Mouse (Mus musculus): ENCODE data around the gene Cdc42ep1. TPM values are rescaled to one million over a fixed set of nuclear protein-coding genes. Genes with fewer than 3 reads are reported as not detected.

Gene Cdc42ep1
- polyA plus RNA-seq, 1 experiment from 2014 or later, result 30.1 TPM

DNA sequence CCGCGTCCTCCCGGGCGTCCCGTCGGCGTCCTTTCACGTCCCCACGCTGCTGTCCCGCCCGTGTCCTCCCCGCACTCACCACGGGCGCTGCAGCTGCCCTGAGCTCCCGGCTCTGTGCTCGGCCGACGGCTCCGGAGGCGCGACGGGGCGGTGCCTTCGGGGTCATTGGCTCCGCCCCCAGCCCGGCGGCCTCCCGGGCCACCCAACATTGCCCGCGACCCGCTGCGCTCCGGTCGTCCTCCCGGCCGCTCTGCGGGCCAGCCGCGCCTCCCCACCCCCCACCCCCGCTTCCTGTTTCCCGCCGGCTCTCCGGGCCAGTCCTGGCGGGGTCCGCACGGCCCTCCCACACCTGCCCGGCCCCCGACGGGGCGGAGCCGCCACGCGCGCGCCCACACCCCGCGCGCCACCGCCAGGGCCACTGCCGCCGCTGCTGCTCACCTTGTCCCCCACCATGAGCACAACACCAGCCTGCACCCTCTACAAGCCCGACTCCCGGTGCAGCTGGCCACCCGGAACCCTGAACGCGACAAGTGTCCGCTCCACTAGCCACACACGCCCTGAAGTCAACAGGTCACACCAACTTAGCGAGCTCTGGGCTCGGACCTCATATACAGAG lies 39.5 kb upstream of the Cdc42ep1 start, which contains the start of gene Card10:
Gene Card10 (minus strand): TSS at position 267 of the 616 bp plus-strand sequence.
- H3K4me3 ChIP-seq (ENCODE audit: control insufficient read depth in 1 of 2, insufficient read depth in 1 of 2, low read depth in 1 of 2, low read length in 2 of 2), result peak within 1 kb of the TSS; percentile 60 to 70
- peak within 1 kb of the TSS; percentile 79 for H3K9ac ChIP-seq (ENCODE audit: low read length)
- peaks cover 11% of the 10 kb centered on the region; the same call in 1 of the 2 replicates for H3K27me3 ChIP-seq (ENCODE audit: control insufficient read depth, insufficient read depth, low read length)
- 0 out of 2 replicates have a peak, but pooled peaks cover 3% of the 10 kb centered on the region for H3K36me3 ChIP-seq (ENCODE audit: control insufficient read depth, insufficient read depth, low read length)
- H3K9me3 ChIP-seq (ENCODE audit: control insufficient read depth, low read length), result no peaks in the 10 kb centered on the region
- H3K4me2 ChIP-seq (ENCODE audit: low read length), result peak within 1 kb of the TSS; percentile 92
- H3K27ac ChIP-seq (replicated peaks in 1 of 2; ENCODE audit: control insufficient read depth in 1 of 2, insufficient read depth in 1 of 2, low read depth in 2 of 2, low read length in 2 of 2), result peak within 1 kb of the TSS; percentile 55 to 73
- ATAC-seq (ENCODE audit: insufficient number of reproducible peaks, insufficient read depth, low FRiP score, low read depth), result peak; percentile 53
- under 1% methylated on average over 67 of the region's 70 CpGs for WGBS
- peaks cover 20 to 27% of the 10 kb centered on the region in 2 experiments for H3K4me1 ChIP-seq (ENCODE audit: control insufficient read depth in 2 of 2, insufficient read depth in 2 of 2, low read length in 2 of 2)

- peak overlapping the region; percentile 92 for H3K4me2 ChIP-seq (ENCODE audit: low read length)
- H3K27me3 ChIP-seq (ENCODE audit: control insufficient read depth, insufficient read depth, low read length), result peaks cover 14% of the 10 kb centered on the region; the same call in 1 of the 2 replicates
- peak overlapping the region; percentile 53 to 73 for H3K27ac ChIP-seq (replicated peaks in 1 of 2; ENCODE audit: control insufficient read depth in 1 of 2, insufficient read depth in 1 of 2, low read depth in 2 of 2, low read length in 2 of 2)
- H3K4me3 ChIP-seq (ENCODE audit: control insufficient read depth in 1 of 2, insufficient read depth in 1 of 2, low read depth in 1 of 2, low read length in 2 of 2), result no peak overlapping the region
- H3K9ac ChIP-seq (ENCODE audit: low read length), result peak overlapping the region; percentile 79; the same call in 1 of the 2 replicates
- H3K9me3 ChIP-seq (ENCODE audit: control insufficient read depth, low read length), result no peaks in the 10 kb centered on the region
- peaks cover 20 to 27% of the 10 kb centered on the region in 2 experiments for H3K4me1 ChIP-seq (ENCODE audit: control insufficient read depth in 2 of 2, insufficient read depth in 2 of 2, low read length in 2 of 2)
- peak; percentile 48 for ATAC-seq (ENCODE audit: insufficient number of reproducible peaks, insufficient read depth, low FRiP score, low read depth)
- H3K36me3 ChIP-seq (ENCODE audit: control insufficient read depth, insufficient read depth, low read length), result no peaks in the 10 kb centered on the region
- WGBS, result 1% methylated on average over 8 of the region's 8 CpGs
Measured at GRCm38 (mm10) chr15:78803499-78803900, 38.9 kb upstream of the Cdc42ep1 start.

- Histone ChIP-seq H3K4me3 (ENCODE audit: control insufficient read depth in 1 of 2, insufficient read depth in 1 of 2, low read depth in 1 of 2, low read length in 2 of 2) (no peak overlapping the region), H3K4me2 (ENCODE audit: low read length) (no peak overlapping the region), H3K27me3 (ENCODE audit: control insufficient read depth, insufficient read depth, low read length) (peaks cover 14% of the 10 kb centered on the region; the same call in 1 of the 2 replicates), H3K4me1 (ENCODE audit: control insufficient read depth in 2 of 2, insufficient read depth in 2 of 2, low read length in 2 of 2) (peaks cover 20 to 27% of the 10 kb centered on the region in 2 experiments), H3K9me3 (ENCODE audit: control insufficient read depth, low read length) (no peaks in the 10 kb centered on the region), H3K9ac (ENCODE audit: low read length) (no peak overlapping the region), H3K27ac (replicated peaks in 1 of 2; ENCODE audit: control insufficient read depth in 1 of 2, insufficient read depth in 1 of 2, low read depth in 2 of 2, low read length in 2 of 2) (peak overlapping the region in 1 of 2 experiments; percentile 73; a peak in 2 of 4 replicates), H3K36me3 (ENCODE audit: control insufficient read depth, insufficient read depth, low read length) (no peaks in the 10 kb centered on the region)
- WGBS, result 22% methylated on average over 6 of the region's 6 CpGs
- ATAC-seq (ENCODE audit: insufficient number of reproducible peaks, insufficient read depth, low FRiP score, low read depth), result no peak
Measured at GRCm38 (mm10) chr15:78804326-78804725, 38.1 kb upstream of the Cdc42ep1 start.

DNA sequence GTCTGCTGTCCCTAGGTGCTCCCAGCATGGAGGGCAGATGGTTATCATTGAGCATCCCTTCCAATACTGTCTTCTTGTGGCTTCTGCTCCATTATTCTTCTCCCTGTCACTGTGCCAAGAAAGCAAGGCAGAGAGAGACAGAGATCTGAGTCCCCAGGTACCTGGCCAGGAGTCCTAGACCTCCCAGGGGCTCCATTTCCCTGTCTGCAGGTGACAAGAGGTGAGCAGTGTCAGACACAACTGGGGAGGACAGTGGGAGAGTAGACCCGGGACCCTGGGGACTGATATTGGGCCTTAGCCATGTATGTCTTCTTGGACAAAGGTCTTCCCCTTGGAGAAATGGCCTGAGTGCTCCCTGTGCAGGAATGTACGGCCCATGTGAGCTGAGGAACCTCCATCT lies 37.1 kb upstream of the Cdc42ep1 start:
- Histone ChIP-seq H3K9ac (ENCODE audit: low read length) (no peak overlapping the region), H3K4me1 (ENCODE audit: control insufficient read depth in 2 of 2, insufficient read depth in 2 of 2, low read length in 2 of 2) (peaks cover 27 to 37% of the 10 kb centered on the region in 2 experiments), H3K27me3 (ENCODE audit: control insufficient read depth, insufficient read depth, low read length) (peaks cover 14% of the 10 kb centered on the region; the same call in 1 of the 2 replicates), H3K27ac (replicated peaks in 1 of 2; ENCODE audit: control insufficient read depth in 1 of 2, insufficient read depth in 1 of 2, low read depth in 2 of 2, low read length in 2 of 2) (no peak overlapping the region), H3K9me3 (ENCODE audit: control insufficient read depth, low read length) (no peaks in the 10 kb centered on the region), H3K4me3 (ENCODE audit: control insufficient read depth in 1 of 2, insufficient read depth in 1 of 2, low read depth in 1 of 2, low read length in 2 of 2) (no peak overlapping the region), H3K4me2 (ENCODE audit: low read length) (no peak overlapping the region), H3K36me3 (ENCODE audit: control insufficient read depth, insufficient read depth, low read length) (no peaks in the 10 kb centered on the region)
- ATAC-seq (ENCODE audit: insufficient number of reproducible peaks, insufficient read depth, low FRiP score, low read depth), result no peak
- 78% methylated on average over 2 of the region's 2 CpGs for WGBS

GRCm38 (mm10) chr15:78806614-78807013 lies 35.8 kb upstream of the Cdc42ep1 start:
- Histone ChIP-seq H3K27ac (replicated peaks in 1 of 2; ENCODE audit: control insufficient read depth in 1 of 2, insufficient read depth in 1 of 2, low read depth in 2 of 2, low read length in 2 of 2) (no peak overlapping the region), H3K36me3 (ENCODE audit: control insufficient read depth, insufficient read depth, low read length) (no peaks in the 10 kb centered on the region), H3K9me3 (ENCODE audit: control insufficient read depth, low read length) (no peaks in the 10 kb centered on the region), H3K4me2 (ENCODE audit: low read length) (no peak overlapping the region), H3K9ac (ENCODE audit: low read length) (no peak overlapping the region), H3K4me3 (ENCODE audit: control insufficient read depth in 1 of 2, insufficient read depth in 1 of 2, low read depth in 1 of 2, low read length in 2 of 2) (no peak overlapping the region), H3K27me3 (ENCODE audit: control insufficient read depth, insufficient read depth, low read length) (0 out of 2 replicates have a peak, but pooled peaks cover 8% of the 10 kb centered on the region), H3K4me1 (ENCODE audit: control insufficient read depth in 2 of 2, insufficient read depth in 2 of 2, low read length in 2 of 2) (peaks cover 27 to 37% of the 10 kb centered on the region in 2 experiments)
- no peak for ATAC-seq (ENCODE audit: insufficient number of reproducible peaks, insufficient read depth, low FRiP score, low read depth)
- WGBS, result 14% methylated on average over 2 of the region's 2 CpGs

GRCm38 (mm10) chr15:78807141-78807540 lies 35.3 kb upstream of the Cdc42ep1 start:
- H3K36me3 ChIP-seq (ENCODE audit: control insufficient read depth, insufficient read depth, low read length), result no peaks in the 10 kb centered on the region
- H3K27me3 ChIP-seq (ENCODE audit: control insufficient read depth, insufficient read depth, low read length), result 0 out of 2 replicates have a peak, but pooled peaks cover 8% of the 10 kb centered on the region
- 67% methylated on average over 3 of the region's 3 CpGs for whole genome bisulfite sequencing
- ATAC-seq (ENCODE audit: insufficient number of reproducible peaks, insufficient read depth, low FRiP score, low read depth), result no peak
- H3K4me1 ChIP-seq (ENCODE audit: control insufficient read depth in 2 of 2, insufficient read depth in 2 of 2, low read length in 2 of 2), result peaks cover 27 to 35% of the 10 kb centered on the region in 2 experiments
- no peaks in the 10 kb centered on the region for H3K9me3 ChIP-seq (ENCODE audit: control insufficient read depth, low read length)
- H3K27ac ChIP-seq (replicated peaks in 1 of 2; ENCODE audit: control insufficient read depth in 1 of 2, insufficient read depth in 1 of 2, low read depth in 2 of 2, low read length in 2 of 2), result no peak overlapping the region
- H3K9ac ChIP-seq (ENCODE audit: low read length), result no peak overlapping the region
- no peak overlapping the region for H3K4me2 ChIP-seq (ENCODE audit: low read length)
- no peak overlapping the region for H3K4me3 ChIP-seq (ENCODE audit: control insufficient read depth in 1 of 2, insufficient read depth in 1 of 2, low read depth in 1 of 2, low read length in 2 of 2)

DNA sequence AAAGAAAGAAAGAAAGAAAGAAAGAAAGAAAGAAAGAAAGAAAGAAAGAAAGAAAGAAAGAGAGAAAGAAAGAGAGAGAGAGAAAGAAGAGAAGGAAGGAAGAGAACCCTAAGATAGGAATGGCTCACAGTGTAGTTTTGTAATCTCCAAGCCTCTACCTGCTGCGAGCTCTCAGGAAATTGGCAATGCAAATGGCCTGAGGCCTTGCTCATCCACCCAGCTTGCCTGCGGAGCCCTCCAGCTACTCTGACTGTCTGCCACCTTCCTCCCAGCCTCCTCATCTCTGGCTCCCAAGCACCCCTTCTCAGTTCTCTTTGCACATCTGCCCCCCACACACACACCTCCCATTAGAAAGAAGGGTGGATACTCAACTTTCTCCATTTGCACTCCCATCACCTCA lies 33.4 kb upstream of the Cdc42ep1 start:
- 76% methylated on average over 2 of the region's 2 CpGs for WGBS

More for the DNA sequence above, 33.4 kb upstream of the Cdc42ep1 start:
- no peak for ATAC-seq (ENCODE audit: insufficient number of reproducible peaks, insufficient read depth, low FRiP score, low read depth)
- Histone ChIP-seq H3K4me3 (ENCODE audit: control insufficient read depth in 1 of 2, insufficient read depth in 1 of 2, low read depth in 1 of 2, low read length in 2 of 2) (no peak overlapping the region), H3K9ac (ENCODE audit: low read length) (no peak overlapping the region), H3K27ac (replicated peaks in 1 of 2; ENCODE audit: control insufficient read depth in 1 of 2, insufficient read depth in 1 of 2, low read depth in 2 of 2, low read length in 2 of 2) (no peak overlapping the region), H3K4me2 (ENCODE audit: low read length) (no peak overlapping the region), H3K4me1 (ENCODE audit: control insufficient read depth in 2 of 2, insufficient read depth in 2 of 2, low read length in 2 of 2) (peaks cover 17 to 21% of the 10 kb centered on the region in 2 experiments), H3K36me3 (ENCODE audit: control insufficient read depth, insufficient read depth, low read length) (no peaks in the 10 kb centered on the region), H3K27me3 (ENCODE audit: control insufficient read depth, insufficient read depth, low read length) (0 out of 2 replicates have a peak, but pooled peaks cover 8% of the 10 kb centered on the region), H3K9me3 (ENCODE audit: control insufficient read depth, low read length) (no peaks in the 10 kb centered on the region)
